10 mouse cellular contexts compared by ENCODE assay signal in genomic region chr8:126098886-126099285, GRCm38 (mm10).
"Had no signal": no experiment of that assay in that cellular context is flagged by ENCODE, and none has a peak within 500 bp of the region (broad histone marks: within the 10 kb centered on the region; RNA-seq: fewer than 3 reads in every experiment).

No protein-coding gene starts in this region.

- H3K36me3 ChIP-seq: liver, embryonic 13.5 days had no signal

- H3K27me3 ChIP-seq: liver, embryonic 13.5 days had no signal

- DNase-seq: layer of hippocampus, postnatal 36 days; liver, embryonic 13.5 days; lung, adult 2 months; lung, postnatal 14 days; lung, postnatal 4 days; midbrain, embryonic 14.5 days; thymus, postnatal 25 days had no signal

- H3K27ac ChIP-seq: left cerebral cortex, adult 2 months; liver, embryonic 13.5 days had no signal

- H3K4me3 ChIP-seq: left cerebral cortex, adult 2 months; liver, embryonic 13.5 days had no signal

- H3K4me1 ChIP-seq: liver, embryonic 13.5 days had no signal

- H3K4me2 ChIP-seq: liver, embryonic 13.5 days; midbrain, embryonic 11.5 days had no signal

- H3K9me3 ChIP-seq: liver, embryonic 13.5 days had no signal

- ATAC-seq: intestine, postnatal 0 days had no signal

- H3K9ac ChIP-seq: liver, embryonic 13.5 days had no signal
